Mouse (Mus musculus) intestine, embryonic 16.5 days (tissue): ENCODE results near the gene E2f1. TPM values are rescaled to one million over a fixed set of nuclear protein-coding genes. Genes with fewer than 3 reads are reported as not detected.
A peak's percentile ranks its signal among the peaks of the same experiment; 100 is the strongest.

Source experiments
- ATAC-seq: fragments of 200-750 bp; cut with Nextera tagmentation; 2 replicates; pipeline ENCODE4 v1.8.0; 2017; ENCODE audit warnings: moderate TSS enrichment, moderate library complexity
- H3K27ac ChIP-seq: fragments of 300-500 bp; sonication (generic); 2 replicates; pipeline ENCODE4 v1.5.1; 2014; ENCODE audit warnings: mild to moderate bottlenecking, low read length
- H3K27me3 ChIP-seq: fragments of 300-500 bp; sonication (generic); replicated peaks from 2 replicates; pipeline ENCODE4 v1.6.1; 2014; ENCODE audit warnings: low read length, control low read depth, mixed read lengths; ENCODE audit not compliant: control insufficient read depth, insufficient read depth
- H3K36me3 ChIP-seq: fragments of 300-500 bp; sonication (generic); 2 replicates; pipeline ENCODE4 v1.6.1; 2014; ENCODE audit warnings: low read length, control low read depth; ENCODE audit not compliant: control insufficient read depth, insufficient read depth
- H3K4me1 ChIP-seq: fragments of 300-500 bp; sonication (generic); 2 replicates; pipeline ENCODE4 v1.6.1; 2014; ENCODE audit warnings: low read length, control low read depth, mixed read lengths; ENCODE audit not compliant: control insufficient read depth, insufficient read depth
- H3K4me2 ChIP-seq: fragments of 300-500 bp; sonication (generic); 2 replicates; pipeline ENCODE4 v1.6.1; 2014; ENCODE audit warnings: low read depth, low read length, control low read depth
- H3K4me3 ChIP-seq: fragments of 300-500 bp; sonication (generic); 2 replicates; pipeline ENCODE4 v1.5.1; 2014; ENCODE audit warnings: mild to moderate bottlenecking, low read length
- H3K9ac ChIP-seq: fragments of 300-500 bp; sonication (generic); 2 replicates; pipeline ENCODE4 v1.6.1; 2014; ENCODE audit warnings: low read depth, low read length
- H3K9me3 ChIP-seq: fragments of 300-500 bp; sonication (generic); 2 replicates; pipeline ENCODE4 v1.6.1; 2016; ENCODE audit warnings: low read length, control low read depth; ENCODE audit not compliant: control insufficient read depth
- WGBS: fragments of 180-500 bp; shearing (Covaris S2); extraction: QIAGEN DNeasy Blood & Tissue Kit; methylation state at CpG from one replicate; pipeline ENCODE4 v1.1.7; 2014; 5-methylcytosine and 5-hydroxymethylcytosine counted together
- polyA plus RNA-seq: library from polyadenylated mRNA; unstranded; fragments of >200 nt; fragmentation: Nextera tagmentation; extraction: Ambion mirVana; gene quantifications from 2 replicates; pipeline ENCODE4 v1.2.1, GENCODE M21; 2015

E2f1 gene
- polyA plus RNA-seq, 1 experiment from 2014 or later = 5.8 TPM

- Histone ChIP-seq H3K9ac (peak overlapping the region; percentile 61), H3K4me3 (peak overlapping the region; percentile 49), H3K9me3 (no peaks in the 10 kb centered on the region), H3K27ac (no peak overlapping the region), H3K27me3 (peaks cover 11% of the 10 kb centered on the region), H3K4me1 (peaks cover 13% of the 10 kb centered on the region), H3K36me3 (no peaks in the 10 kb centered on the region), H3K4me2 (peak overlapping the region; percentile 98)
- WGBS = 4% methylated on average over 47 of the region's 48 CpGs
- peak; percentile 81 for ATAC-seq
Measured at GRCm38 (mm10) chr2:154549127-154549885, 20.4 kb downstream of the E2f1 start.

GRCm38 (mm10) chr2:154548688-154549087 lies 21.0 kb downstream of the E2f1 start:
- ATAC-seq = no peak
- Histone ChIP-seq H3K4me2 (no peak overlapping the region; the same call in 1 of the 2 replicates), H3K9me3 (no peaks in the 10 kb centered on the region), H3K4me3 (no peak overlapping the region), H3K9ac (no peak overlapping the region), H3K27ac (no peak overlapping the region), H3K27me3 (peaks cover 11% of the 10 kb centered on the region), H3K4me1 (peaks cover 13% of the 10 kb centered on the region), H3K36me3 (no peaks in the 10 kb centered on the region)
- WGBS = 54% methylated on average over 3 of the region's 3 CpGs

GRCm38 (mm10) chr2:154546711-154547110 lies 23.0 kb downstream of the E2f1 start, which contains the start of gene 1700003F12Rik:
1700003F12Rik (plus strand) TSS chr2:154547085.
- Histone ChIP-seq H3K4me1 (peaks cover 10% of the 10 kb centered on the region), H3K27ac (no peak within 1 kb of the TSS), H3K9me3 (no peaks in the 10 kb centered on the region), H3K4me2 (no peak within 1 kb of the TSS), H3K36me3 (no peaks in the 10 kb centered on the region), H3K27me3 (peaks cover 9% of the 10 kb centered on the region), H3K9ac (no peak within 1 kb of the TSS), H3K4me3 (no peak within 1 kb of the TSS)
- WGBS = 88% methylated on average over 10 of the region's 10 CpGs
- no peak for ATAC-seq

GRCm38 (mm10) chr2:154543567-154544347 lies 25.9 kb downstream of the E2f1 start:
- H3K27ac ChIP-seq = no peak overlapping the region
- ATAC-seq = no peak
- 84% methylated on average over 9 of the region's 9 CpGs for WGBS

GRCm38 (mm10) chr2:154541630-154542029 lies 28.1 kb downstream of the E2f1 start:
- 88% methylated on average over 2 of the region's 2 CpGs for WGBS
- no peaks in the 10 kb centered on the region for H3K9me3 ChIP-seq
- H3K4me1 ChIP-seq = peaks cover 9% of the 10 kb centered on the region
- H3K4me2 ChIP-seq = no peak overlapping the region
- no peak overlapping the region for H3K9ac ChIP-seq
- H3K27ac ChIP-seq = no peak overlapping the region
- H3K4me3 ChIP-seq = no peak overlapping the region
- no peak for ATAC-seq
- no peaks in the 10 kb centered on the region for H3K36me3 ChIP-seq
- no peaks in the 10 kb centered on the region for H3K27me3 ChIP-seq

More at GRCm38 (mm10) chr2:154543567-154544347, 25.9 kb downstream of the E2f1 start:
- peaks cover under 1% of the 10 kb centered on the region; the same call in 1 of the 2 replicates for H3K4me1 ChIP-seq
- H3K4me3 ChIP-seq = no peak overlapping the region
- no peak overlapping the region for H3K4me2 ChIP-seq
- no peaks in the 10 kb centered on the region for H3K36me3 ChIP-seq
- no peaks in the 10 kb centered on the region for H3K27me3 ChIP-seq
- no peaks in the 10 kb centered on the region for H3K9me3 ChIP-seq
- H3K9ac ChIP-seq = no peak overlapping the region

- H3K27me3 ChIP-seq = no peaks in the 10 kb centered on the region
- no peaks in the 10 kb centered on the region for H3K9me3 ChIP-seq
- no peak overlapping the region for H3K27ac ChIP-seq
- 77% methylated on average over 3 of the region's 3 CpGs for WGBS
- ATAC-seq = no peak
- no peak overlapping the region for H3K4me3 ChIP-seq
- H3K9ac ChIP-seq = no peak overlapping the region
- H3K4me2 ChIP-seq = no peak overlapping the region
- H3K4me1 ChIP-seq = peaks cover 9% of the 10 kb centered on the region
- peaks cover 7% of the 10 kb centered on the region for H3K36me3 ChIP-seq
Measured at GRCm38 (mm10) chr2:154539720-154540119, 30.0 kb downstream of the E2f1 start.

- Histone ChIP-seq H3K9me3 (no peaks in the 10 kb centered on the region), H3K27me3 (no peaks in the 10 kb centered on the region), H3K4me1 (peaks cover 9% of the 10 kb centered on the region), H3K4me2 (no peak overlapping the region), H3K36me3 (peaks cover 7% of the 10 kb centered on the region), H3K4me3 (no peak overlapping the region), H3K9ac (no peak overlapping the region), H3K27ac (no peak overlapping the region)
- ATAC-seq = no peak
- WGBS = 37% methylated on average over 3 of the region's 3 CpGs
Measured at GRCm38 (mm10) chr2:154538710-154539109, 31.0 kb downstream of the E2f1 start.

GRCm38 (mm10) chr2:154538310-154538709 lies 31.4 kb downstream of the E2f1 start:
- peaks cover 9% of the 10 kb centered on the region for H3K4me1 ChIP-seq
- H3K27me3 ChIP-seq = no peaks in the 10 kb centered on the region
- peaks cover 7% of the 10 kb centered on the region for H3K36me3 ChIP-seq
- 42% methylated on average over 2 of the region's 2 CpGs for WGBS
- H3K4me2 ChIP-seq = no peak overlapping the region
- no peak overlapping the region for H3K9ac ChIP-seq
- H3K27ac ChIP-seq = no peak overlapping the region
- no peak overlapping the region for H3K4me3 ChIP-seq
- no peaks in the 10 kb centered on the region for H3K9me3 ChIP-seq
- peak; percentile 48; the same call in 1 of the 2 replicates for ATAC-seq

GRCm38 (mm10) chr2:154534704-154535270 lies 34.9 kb downstream of the E2f1 start:
- Histone ChIP-seq H3K9me3 (no peaks in the 10 kb centered on the region), H3K36me3 (peaks cover 7% of the 10 kb centered on the region), H3K27me3 (no peaks in the 10 kb centered on the region), H3K4me3 (no peak overlapping the region), H3K9ac (no peak overlapping the region), H3K4me2 (no peak overlapping the region), H3K4me1 (peaks cover 9% of the 10 kb centered on the region), H3K27ac (no peak overlapping the region)
- ATAC-seq = no peak
- WGBS = 93% methylated on average over 12 of the region's 12 CpGs
